Mouse (Mus musculus) CH12.LX (cell line): ENCODE results near the gene Pgf. TPM values are rescaled to one million over a fixed set of nuclear protein-coding genes. Genes with fewer than 3 reads are reported as not detected.

Experiments
- DNase-seq: peaks from one replicate; pipeline ENCODE4 v3.0.0-alpha.2; 2013; ENCODE audit errors: extremely low read depth
- H3K27ac ChIP-seq: 2 replicates; pipeline ENCODE4 v1.5.1; 2012; ENCODE audit warnings: low read depth, mild to moderate bottlenecking, control low read depth, moderate library complexity; ENCODE audit not compliant: insufficient read depth
- H3K27me3 ChIP-seq: replicated peaks from 2 replicates; pipeline ENCODE3; 2012; ENCODE audit warnings: inconsistent platforms
- H3K36me3 ChIP-seq, 2 experiments: replicated peaks in 1 of 2; 2 replicates each; pipeline versions ENCODE3 to v1.6.1; 2012; ENCODE audit warnings: inconsistent platforms in 1 of 2, low read length in 1 of 2, mild to moderate bottlenecking in 1 of 2, mixed read lengths in 1 of 2, moderate library complexity in 1 of 2; ENCODE audit not compliant: control insufficient read depth in 1 of 2, insufficient read depth in 1 of 2
- H3K4me1 ChIP-seq, 2 experiments: 2 replicates each; pipeline ENCODE4 v1.6.1; 2012; ENCODE audit warnings: inconsistent platforms in 1 of 2, moderate library complexity in 1 of 2; ENCODE audit not compliant: insufficient read depth in 2 of 2, control insufficient read depth in 1 of 2
- H3K4me2 ChIP-seq: 2 replicates; pipeline ENCODE4 v1.6.1; 2012; ENCODE audit warnings: low read depth, mild to moderate bottlenecking, control low read depth; ENCODE audit not compliant: poor library complexity, insufficient read depth, severe bottlenecking
- H3K4me3 ChIP-seq, 3 experiments: fragments of 150-350 bp in 1 of 3; sonication (generic) in 1 of 3; replicated peaks in 1 of 3; 2 replicates each; pipeline versions ENCODE3 to v1.5.1; 2011 to 2012; ENCODE audit warnings: low read depth in 2 of 3, low read length in 2 of 3, mild to moderate bottlenecking in 2 of 3, moderate library complexity in 2 of 3, control low read depth in 1 of 3, improper control_type of control experiment in 1 of 3, inconsistent platforms in 1 of 3, mixed read lengths in 1 of 3; ENCODE audit not compliant: poor library complexity in 1 of 3
- H3K79me2 ChIP-seq: replicated peaks from 2 replicates; pipeline ENCODE4 v1.6.1; 2012; ENCODE audit warnings: mild to moderate bottlenecking, moderate library complexity; ENCODE audit not compliant: control insufficient read depth, poor library complexity, insufficient read depth, severe bottlenecking; ENCODE audit errors: extremely low read depth
- H3K9ac ChIP-seq: 2 replicates; pipeline ENCODE4 v1.6.1; 2012; ENCODE audit warnings: low read depth, mild to moderate bottlenecking, control low read depth, moderate library complexity; ENCODE audit not compliant: insufficient read depth
- H3K9me3 ChIP-seq: replicated peaks from 2 replicates; pipeline ENCODE3; 2012; ENCODE audit warnings: low read length, inconsistent platforms, mixed read lengths
- BHLHE40 ChIP-seq: IDR thresholded peaks from 2 replicates; pipeline ENCODE4 v1.6.1; 2011; ENCODE audit warnings: mild to moderate bottlenecking, low read depth, low read length, improper control_type of control experiment
- CHD1 ChIP-seq: IDR thresholded peaks from 2 replicates; pipeline ENCODE4 v1.6.1; 2012; ENCODE audit warnings: low read depth, low read length, improper control_type of control experiment, inconsistent platforms
- CHD2 ChIP-seq: IDR thresholded peaks from 2 replicates; pipeline ENCODE4 v1.6.1; 2011; ENCODE audit warnings: low read length, improper control_type of control experiment
- CTCF ChIP-seq, 2 experiments: IDR thresholded peaks in 1 of 2; conservative IDR thresholded peaks in 1 of 2; 2 replicates each; pipeline ENCODE4 v1.5.1; 2011 to 2012; ENCODE audit warnings: low read depth in 2 of 2, low read length in 2 of 2, improper control_type of control experiment in 1 of 2, inconsistent platforms in 1 of 2, mild to moderate bottlenecking in 1 of 2, moderate library complexity in 1 of 2
- E2F4 ChIP-seq: IDR thresholded peaks from 2 replicates; pipeline ENCODE4 v1.6.1; 2011; ENCODE audit warnings: low read depth, low read length, improper control_type of control experiment; ENCODE audit not compliant: insufficient replicate concordance
- ELF1 ChIP-seq: IDR thresholded peaks from 2 replicates; pipeline ENCODE4 v1.6.1; 2014; ENCODE audit warnings: low read depth, mild to moderate bottlenecking, inconsistent platforms, low read length, improper control_type of control experiment
- EP300 ChIP-seq: IDR thresholded peaks from 2 replicates; pipeline ENCODE4 v1.6.1; 2011; ENCODE audit warnings: low read length, improper control_type of control experiment
- IRF4 ChIP-seq: IDR thresholded peaks from 2 replicates; pipeline ENCODE4 v1.6.1; 2014; ENCODE audit warnings: low read depth, mild to moderate bottlenecking, inconsistent platforms, low read length, improper control_type of control experiment
- JUN ChIP-seq: IDR thresholded peaks from 2 replicates; pipeline ENCODE4 v1.6.1; 2011; ENCODE audit warnings: low read depth, mild to moderate bottlenecking, low read length, improper control_type of control experiment, moderate library complexity; ENCODE audit not compliant: insufficient read depth
- JUND ChIP-seq: conservative IDR thresholded peaks from 2 replicates; pipeline ENCODE4 v1.6.1; 2011; ENCODE audit warnings: low read depth, low read length, improper control_type of control experiment
- KAT2A ChIP-seq: IDR thresholded peaks from 2 replicates; pipeline ENCODE4 v1.6.1; 2012; ENCODE audit warnings: low read length, improper control_type of control experiment, inconsistent platforms; ENCODE audit not compliant: insufficient replicate concordance
- MAFK ChIP-seq: IDR thresholded peaks from 2 replicates; pipeline ENCODE4 v1.6.1; 2011; ENCODE audit warnings: low read length, improper control_type of control experiment; ENCODE audit not compliant: insufficient replicate concordance
- MAX ChIP-seq: IDR thresholded peaks from 2 replicates; pipeline ENCODE4 v1.6.1; 2011; ENCODE audit warnings: low read length, improper control_type of control experiment
- MAZ ChIP-seq: IDR thresholded peaks from 2 replicates; pipeline ENCODE4 v1.6.1; 2012; ENCODE audit warnings: low read depth, mild to moderate bottlenecking, inconsistent platforms, low read length, improper control_type of control experiment, moderate library complexity
- MEF2A ChIP-seq: IDR thresholded peaks from 2 replicates; pipeline ENCODE4 v1.6.1; 2014; ENCODE audit warnings: low read depth, mild to moderate bottlenecking, inconsistent platforms, low read length, improper control_type of control experiment, borderline replicate concordance
- MXI1 ChIP-seq: IDR thresholded peaks from 2 replicates; pipeline ENCODE4 v1.6.1; 2011; ENCODE audit warnings: mild to moderate bottlenecking, low read depth, low read length, improper control_type of control experiment
- MYC ChIP-seq: IDR thresholded peaks from 2 replicates; pipeline ENCODE4 v1.6.1; 2011; ENCODE audit warnings: low read depth, mild to moderate bottlenecking, improper control_type of control experiment, low read length
- NELFE ChIP-seq: IDR thresholded peaks from 2 replicates; pipeline ENCODE4 v1.6.1; 2011; ENCODE audit warnings: low read depth, low read length, improper control_type of control experiment
- NRF1 ChIP-seq: IDR thresholded peaks from 2 replicates; pipeline ENCODE4 v1.6.1; 2014; ENCODE audit warnings: low read depth, mild to moderate bottlenecking, inconsistent platforms, low read length, improper control_type of control experiment, moderate library complexity
- PAX5 ChIP-seq: IDR thresholded peaks from 2 replicates; pipeline ENCODE4 v1.6.1; 2012; ENCODE audit warnings: low read length, inconsistent platforms, mixed read lengths
- POLR2AphosphoS2 ChIP-seq: IDR thresholded peaks from 2 replicates; pipeline ENCODE4 v1.6.1; 2011; ENCODE audit warnings: low read depth, low read length, improper control_type of control experiment
- RAD21 ChIP-seq: IDR thresholded peaks from 2 replicates; pipeline ENCODE4 v1.6.1; 2011; ENCODE audit warnings: low read depth, mild to moderate bottlenecking, low read length, improper control_type of control experiment, moderate library complexity
- RCOR1 ChIP-seq: conservative IDR thresholded peaks from 2 replicates; pipeline ENCODE4 v1.6.1; 2012; ENCODE audit warnings: low read depth, mild to moderate bottlenecking, inconsistent platforms, low read length, improper control_type of control experiment
- SIN3A ChIP-seq: IDR thresholded peaks from 2 replicates; pipeline ENCODE4 v1.6.1; 2012; ENCODE audit warnings: low read length, improper control_type of control experiment, inconsistent platforms
- SMC3 ChIP-seq: IDR thresholded peaks from 2 replicates; pipeline ENCODE4 v1.6.1; 2011; ENCODE audit warnings: low read depth, low read length, improper control_type of control experiment
- UBTF ChIP-seq: IDR thresholded peaks from 2 replicates; pipeline ENCODE4 v1.6.1; 2012; ENCODE audit warnings: low read depth, mild to moderate bottlenecking, inconsistent platforms, low read length, improper control_type of control experiment, moderate library complexity
- USF1 ChIP-seq: IDR thresholded peaks from 2 replicates; pipeline ENCODE4 v1.6.1; 2014; ENCODE audit warnings: low read depth, mild to moderate bottlenecking, inconsistent platforms, low read length, improper control_type of control experiment
- USF2 ChIP-seq: conservative IDR thresholded peaks from 2 replicates; pipeline ENCODE4 v1.6.1; 2011; ENCODE audit warnings: low read depth, low read length, improper control_type of control experiment
- ZC3H11A ChIP-seq: IDR thresholded peaks from 2 replicates; pipeline ENCODE4 v1.6.1; 2012; ENCODE audit warnings: low read depth, mild to moderate bottlenecking, inconsistent platforms, low read length, improper control_type of control experiment
- ZKSCAN1 ChIP-seq: IDR thresholded peaks from 2 replicates; pipeline ENCODE4 v1.6.1; 2012; ENCODE audit warnings: low read depth, inconsistent platforms, low read length, improper control_type of control experiment, borderline replicate concordance
- ZMIZ1 ChIP-seq: IDR thresholded peaks from 2 replicates; pipeline ENCODE4 v1.6.1; 2012; ENCODE audit warnings: low read depth, mild to moderate bottlenecking, inconsistent platforms, low read length, improper control_type of control experiment
- dilution Hi-C: fragments of 300-500 bp; cut with MboI; formaldehyde crosslinking; loops from 2 replicates; pipeline ENCODE4 v1.14.3; 2020; ENCODE audit warnings: low sequenced_read_pairs; ENCODE audit not compliant: extremely low pct_unique_long_range_greater_than_20kb, extremely low pct_ligation_motif_present
- in situ Hi-C: fragments of 300-500 bp; cut with MboI; formaldehyde crosslinking; loops from 3 replicates; pipeline ENCODE4 v1.14.3; 2019; ENCODE audit warnings: low sequenced_read_pairs, low pct_ligation_motif_present, low pct_unique_long_range_greater_than_20kb, mixed read lengths
- polyA plus RNA-seq: library from polyadenylated mRNA; unstranded; fragments of >175 nt; gene quantifications from 2 replicates; pipeline ENCODE4 v1.2.1, GENCODE M21; 2012; ENCODE audit warnings: low read depth; ENCODE audit not compliant: insufficient read length
- total RNA-seq, 2 experiments: library from RNA; depleted of rRNA; stranded (reverse); fragments of 300-350 nt in 1 of 2; fragments of >200 nt in 1 of 2; gene quantifications; 2 replicates each; pipeline ENCODE4 v1.2.3; 2012 to 2014

Pgf gene
- total and polyA plus RNA-seq, 3 experiments = 0.34 to 0.73 (median 0.64) TPM

DNA sequence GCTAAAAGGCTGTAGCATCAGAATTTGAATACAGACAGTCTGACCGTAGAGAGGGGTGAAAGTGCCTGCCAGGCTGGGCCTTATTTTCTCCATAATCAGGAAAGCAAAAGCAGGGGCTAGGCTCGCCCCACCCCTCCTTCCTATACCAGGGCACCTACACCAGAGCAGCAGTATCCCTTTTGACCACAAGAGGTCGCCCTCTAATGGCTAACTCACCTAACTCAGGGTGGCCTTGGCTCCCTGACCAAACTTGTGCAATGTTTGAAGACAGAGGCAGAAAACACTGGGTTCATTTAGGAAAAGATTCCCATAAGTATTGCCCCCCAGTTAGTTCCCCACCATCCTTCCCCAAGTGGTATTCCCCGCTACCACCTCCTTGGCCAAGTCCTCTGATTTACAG lies 34.8 kb downstream of the Pgf start:
- H3K27me3 ChIP-seq = peaks cover 2% of the 10 kb centered on the region
- H3K9ac ChIP-seq = no peak overlapping the region
- no peak overlapping the region for H3K27ac ChIP-seq
- no peaks in the 10 kb centered on the region for H3K9me3 ChIP-seq
- no peak for TF ChIP-seq JUN
- TF ChIP-seq MAX = no peak
- TF ChIP-seq MAFK = no peak
- no peak for TF ChIP-seq MYC
- TF ChIP-seq USF1 = no peak
- TF ChIP-seq MXI1 = no peak
- no peak for TF ChIP-seq ZKSCAN1
- TF ChIP-seq PAX5 = no peak
- no peak for TF ChIP-seq JUND
- TF ChIP-seq E2F4 = no peak
- no peak for TF ChIP-seq POLR2AphosphoS2
- no peak for TF ChIP-seq RCOR1
- TF ChIP-seq MAZ = no peak
- TF ChIP-seq CHD1 = no peak
- peak; percentile 32; the same call in 1 of the 2 replicates for TF ChIP-seq SIN3A
- TF ChIP-seq ZMIZ1 = no peak
- peak; percentile 87 for TF ChIP-seq RAD21
- TF ChIP-seq BHLHE40 = 0 out of 2 replicates have a peak, but pooled peaks have one; percentile 20
- TF ChIP-seq SMC3 = peak; percentile 85
- TF ChIP-seq ZC3H11A = peak; percentile 75
- TF ChIP-seq NRF1 = no peak
- TF ChIP-seq CTCF (conservative IDR thresholded peaks at IDR 0.05 in 1 of 2, IDR thresholded peaks at IDR 0.05 in 1 of 2; ENCODE audit: low read depth in 2 of 2, low read length in 2 of 2) = peak; percentile 92
- no peak for TF ChIP-seq CHD2
- no peak for TF ChIP-seq KAT2A
- TF ChIP-seq NELFE = peak; percentile 33; the same call in 1 of the 2 replicates
- TF ChIP-seq USF2 = no peak
- TF ChIP-seq EP300 = no peak
- TF ChIP-seq MEF2A = no peak
- TF ChIP-seq ELF1 = no peak
- peak; percentile 43; the same call in 1 of the 2 replicates for TF ChIP-seq IRF4
- TF ChIP-seq UBTF = no peak
- H3K36me3 ChIP-seq = no peaks in the 10 kb centered on the region
- peak; percentile 83 for DNase-seq
- peak overlapping the region; percentile 11; the same call in 1 of the 2 replicates for H3K4me2 ChIP-seq
- no peak overlapping the region for H3K4me3 ChIP-seq
- H3K4me1 ChIP-seq = peaks cover 5 to 29% of the 10 kb centered on the region in 2 experiments
- in situ Hi-C loops (no loop called here), dilution Hi-C loops (no loop called here)
- H3K79me2 ChIP-seq = no peaks in the 10 kb centered on the region
